Mouse (Mus musculus) heart, adult 2 months (tissue): ENCODE data around the gene Acpp.

Experiments used
- CTCF ChIP-seq: fragments of 200-600 bp; IDR thresholded peaks from 2 replicates; pipeline ENCODE4 v1.8.1; 2022; ENCODE audit warnings: antibody characterized with exemption, mild to moderate bottlenecking, moderate library complexity
- POLR2A ChIP-seq: fragments of 200-500 bp; IDR thresholded peaks from 2 replicates; pipeline ENCODE4 v1.6.1; 2011; ENCODE audit warnings: mild to moderate bottlenecking, low read depth, low read length, control low read depth; ENCODE audit not compliant: insufficient read depth

- TF ChIP-seq POLR2A (no peak), CTCF (no peak)
These were observed 81.5 kb downstream of the Acpp start for GRCm38 (mm10) chr9:104256085-104256484.
